Mouse (Mus musculus) urinary bladder, adult 18-20 months (tissue): ENCODE measurements around the gene Lyrm1.
A peak's percentile ranks its signal among the peaks of the same experiment; 100 is the strongest.

Experiments
- DNase-seq, 2 experiments: peaks; one replicate each; pipeline ENCODE4 v3.0.0; 2022; ENCODE audit warnings: low spot score in 2 of 2, mixed read lengths in 2 of 2

Gene Lyrm1

GRCm38 (mm10) chr7:119887887-119888286, 7.8 kb upstream of the Lyrm1 start:
- no peak for DNase-seq

DNA sequence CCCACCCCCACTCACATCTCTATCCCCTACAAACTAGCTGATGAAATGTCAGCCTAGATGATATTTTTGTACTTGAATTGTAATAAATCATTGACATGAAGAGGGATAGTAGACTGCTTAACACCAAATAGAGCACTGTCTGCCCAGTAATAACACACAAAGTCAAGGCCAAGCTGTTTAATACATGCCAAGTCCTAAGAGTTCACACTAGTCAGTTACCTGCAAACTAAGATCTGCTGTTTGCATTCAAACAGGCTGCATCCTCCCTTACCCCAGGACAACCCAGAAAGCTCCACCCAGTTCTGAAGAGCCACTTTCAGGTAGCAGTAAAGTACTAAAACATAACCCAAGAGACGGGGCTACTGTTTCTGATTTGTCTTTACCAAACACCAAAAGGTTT, 3.5 kb upstream of the Lyrm1 start:
- no peak for DNase-seq

DNA sequence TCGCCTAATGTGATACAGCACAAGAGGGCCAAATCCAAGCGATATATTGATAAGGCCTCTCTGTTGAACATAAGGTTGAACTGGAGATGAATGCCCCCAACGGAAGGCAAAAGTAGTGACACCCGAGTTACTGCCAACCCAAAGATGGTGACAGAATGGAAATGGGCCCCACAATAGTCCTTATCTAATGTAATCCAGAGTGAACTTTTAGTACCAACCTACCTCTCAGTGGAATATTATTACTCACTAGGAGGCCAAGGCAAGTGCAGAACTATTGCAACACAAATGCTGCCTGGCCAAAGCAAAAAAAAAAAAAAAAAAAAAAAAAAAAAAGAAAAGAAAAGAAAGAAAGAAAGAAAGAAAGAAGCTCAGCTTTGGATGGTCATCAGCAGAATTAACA, 2.9 kb upstream of the Lyrm1 start:
- DNase-seq, result no peak

DNA sequence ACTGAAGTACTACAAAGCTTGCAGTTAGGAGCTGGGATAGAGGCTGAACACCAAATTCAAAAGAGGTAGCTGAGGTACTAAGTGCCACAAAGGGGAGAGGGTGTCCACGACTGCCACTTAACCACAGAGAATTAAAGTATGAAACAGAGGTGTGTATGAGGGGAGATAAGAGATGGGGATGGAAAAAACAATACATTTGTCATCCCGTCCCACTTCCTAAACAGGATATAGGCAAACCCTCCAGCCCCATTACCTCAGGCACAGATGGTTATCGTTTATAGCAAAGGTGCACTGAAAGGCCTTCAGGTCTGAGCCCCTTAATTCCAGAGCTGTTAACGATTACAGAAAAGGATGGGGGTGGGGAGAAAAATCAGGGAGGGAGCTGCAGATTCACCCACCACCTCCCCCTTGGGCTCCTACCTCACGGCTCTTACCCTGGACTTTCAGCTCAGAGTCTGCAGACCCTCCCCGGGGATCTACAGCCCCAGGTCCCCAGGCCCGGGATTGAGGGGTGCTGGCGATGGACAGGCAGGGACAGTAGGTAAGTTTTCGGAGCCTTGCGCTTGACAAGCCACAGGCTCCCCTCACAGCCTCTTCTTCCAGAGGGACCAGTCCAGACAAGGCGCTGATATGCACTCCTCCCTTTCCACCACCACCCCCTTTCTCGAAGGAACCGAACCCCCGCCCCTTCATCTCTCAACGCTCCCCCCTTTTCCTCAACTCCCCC, 680 bp upstream of the Lyrm1 start:
- DNase-seq, result peak in 1 of 2 experiments; percentile 42

DNA sequence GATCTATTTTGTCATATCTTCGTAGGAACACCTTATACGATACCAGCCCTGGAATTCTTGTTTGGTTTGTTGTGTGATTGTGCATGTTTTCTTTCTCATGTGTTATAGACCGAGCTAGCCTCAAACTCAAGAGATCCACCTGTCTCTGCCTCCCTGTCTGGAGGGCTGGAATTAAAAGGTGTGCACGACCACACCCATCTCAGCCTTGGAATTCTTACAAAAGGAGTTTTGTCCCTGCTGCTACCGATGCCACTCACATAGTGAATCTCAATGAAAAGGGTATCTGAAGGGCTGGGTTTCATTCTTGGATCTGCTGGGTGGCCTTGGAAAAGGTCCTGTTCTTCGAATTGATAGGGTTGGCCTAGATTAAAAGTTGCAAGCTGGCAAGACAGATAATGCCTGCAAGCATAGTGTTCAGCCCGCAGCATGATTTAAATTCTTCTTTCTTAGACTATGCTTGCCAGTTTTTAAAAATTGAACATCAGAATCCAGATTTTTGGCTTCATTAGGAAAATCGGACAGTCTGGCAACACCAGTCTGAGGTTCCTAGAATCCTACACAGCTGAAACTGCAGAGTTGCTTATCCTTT, 2.0 kb downstream of the Lyrm1 start:
- no peak for DNase-seq

GRCm38 (mm10) chr7:119898247-119898856, 2.7 kb downstream of the Lyrm1 start:
- DNase-seq, result no peak

DNA sequence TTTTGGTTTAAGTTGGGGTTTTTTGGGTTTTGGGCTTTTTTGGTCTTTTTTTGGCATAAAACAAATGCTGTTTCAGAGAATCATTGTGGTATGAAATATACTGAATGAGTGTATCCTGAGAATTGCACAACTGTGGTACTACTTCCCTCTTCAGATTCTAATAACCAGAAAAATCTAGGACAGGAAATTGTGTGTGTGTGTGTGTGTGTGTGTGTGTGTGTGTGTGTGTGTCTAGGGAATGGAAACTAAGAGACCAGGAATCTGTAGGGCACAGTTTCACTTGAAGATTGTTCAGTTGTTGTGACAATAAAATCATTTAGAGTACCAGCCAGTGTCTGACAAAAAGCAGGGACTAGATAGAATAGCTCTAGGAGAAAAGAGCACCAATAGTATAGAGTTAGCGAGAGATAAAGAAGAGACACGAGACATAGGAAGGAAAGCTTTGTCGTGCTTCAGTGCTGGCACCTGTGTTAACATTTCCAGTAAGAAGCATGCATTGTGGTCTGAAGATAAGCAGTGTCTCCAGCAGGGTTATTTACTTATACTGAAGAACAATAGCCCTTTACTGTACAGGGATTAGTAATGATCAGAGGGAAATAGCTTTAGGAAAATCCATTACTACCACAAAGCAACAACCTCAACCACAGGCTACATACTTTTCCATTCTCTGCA, 3.9 kb downstream of the Lyrm1 start:
- no peak for DNase-seq

DNA sequence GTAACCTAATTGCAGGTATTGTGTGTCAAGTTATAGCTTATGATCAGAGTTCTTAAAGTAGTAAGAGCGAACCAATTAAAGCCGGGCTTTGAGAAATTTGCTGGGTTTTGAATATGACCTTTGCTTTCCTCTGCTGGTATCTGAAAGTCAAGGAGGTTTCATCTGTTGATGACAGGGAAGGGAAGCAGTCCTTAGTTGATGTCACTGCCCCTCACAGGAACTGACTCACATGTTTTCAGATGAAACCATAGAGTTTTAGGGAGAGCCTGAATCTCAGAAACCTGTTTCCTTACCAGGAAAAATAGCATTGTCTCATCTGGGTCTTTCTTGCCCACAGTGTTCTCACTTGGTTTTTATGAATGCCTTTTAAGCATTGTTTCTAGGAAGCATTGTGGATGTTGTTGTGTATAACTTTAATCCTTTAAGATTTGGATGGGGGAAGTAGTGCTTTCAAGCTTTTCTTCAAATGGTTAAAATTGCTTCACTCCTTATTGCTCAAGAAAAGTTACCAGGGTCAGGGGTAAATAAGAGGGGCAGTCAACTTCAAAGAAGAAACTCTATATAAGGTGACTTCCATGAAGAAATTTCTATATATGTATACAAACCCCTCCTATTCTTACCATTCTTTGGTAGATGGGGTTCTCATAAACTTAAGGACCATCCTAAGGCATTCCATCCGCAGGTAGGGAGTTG, 11.0 kb downstream of the Lyrm1 start:
- DNase-seq, result no peak

DNA sequence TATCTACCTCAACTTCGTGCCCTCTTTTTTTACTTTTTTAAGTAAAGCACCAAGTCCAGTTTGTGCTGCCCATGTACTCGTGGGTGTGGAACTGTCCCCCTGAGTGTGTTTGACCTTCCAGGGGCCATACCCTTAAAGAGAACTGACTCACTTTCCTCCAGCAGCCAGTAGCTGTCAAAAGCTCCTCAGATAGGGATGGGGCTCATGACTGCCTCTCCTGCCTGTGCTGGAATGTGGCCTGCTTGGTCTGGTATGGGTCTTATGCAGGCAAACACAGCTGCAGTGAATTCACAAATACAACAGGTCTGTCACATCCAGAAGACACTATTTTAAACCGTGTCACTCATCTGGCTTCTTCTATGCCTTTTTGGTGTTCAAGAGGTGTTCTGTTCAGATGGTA, 16.1 kb downstream of the Lyrm1 start:
- DNase-seq, result no peak

GRCm38 (mm10) chr7:119920457-119920856, 24.8 kb downstream of the Lyrm1 start:
- DNase-seq, result peak in 1 of 2 experiments; percentile 22

- no peak for DNase-seq
Observed at GRCm38 (mm10) chr7:119921054-119921453, 25.4 kb downstream of the Lyrm1 start.

DNA sequence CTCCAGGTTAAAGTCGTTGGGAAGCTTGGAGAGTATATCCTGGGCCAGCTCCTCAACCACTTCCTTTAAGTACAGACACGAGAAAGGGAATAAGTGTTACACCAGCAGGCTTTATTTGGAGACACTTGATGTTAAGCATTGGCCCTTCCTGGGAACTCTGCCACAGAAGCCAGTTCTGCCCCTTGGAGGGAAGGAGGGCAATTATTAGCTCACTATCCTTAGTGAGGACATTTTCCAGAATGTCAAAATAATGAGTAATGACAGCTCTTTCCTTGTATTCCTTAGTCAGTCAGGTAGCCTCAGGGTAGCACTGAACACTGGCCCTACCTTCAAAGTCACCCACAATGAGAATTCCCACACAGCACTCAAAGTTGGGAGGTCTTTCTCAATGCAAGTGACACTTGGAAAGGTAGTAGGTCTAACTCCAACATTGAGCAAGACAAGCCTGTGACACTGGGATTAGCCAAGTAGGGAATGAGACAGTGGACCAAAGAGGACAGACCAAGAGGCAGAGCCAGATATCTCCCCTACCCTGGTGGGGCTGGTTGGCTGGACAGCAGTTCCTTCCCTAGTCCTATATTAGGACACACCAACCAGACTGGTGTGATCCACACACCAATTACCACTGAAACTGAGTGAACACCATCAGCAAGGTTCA, 33.3 kb downstream of the Lyrm1 start:
- no peak for DNase-seq

- DNase-seq, result no peak
Observed at GRCm38 (mm10) chr7:119936321-119936720, 40.7 kb downstream of the Lyrm1 start.

DNA sequence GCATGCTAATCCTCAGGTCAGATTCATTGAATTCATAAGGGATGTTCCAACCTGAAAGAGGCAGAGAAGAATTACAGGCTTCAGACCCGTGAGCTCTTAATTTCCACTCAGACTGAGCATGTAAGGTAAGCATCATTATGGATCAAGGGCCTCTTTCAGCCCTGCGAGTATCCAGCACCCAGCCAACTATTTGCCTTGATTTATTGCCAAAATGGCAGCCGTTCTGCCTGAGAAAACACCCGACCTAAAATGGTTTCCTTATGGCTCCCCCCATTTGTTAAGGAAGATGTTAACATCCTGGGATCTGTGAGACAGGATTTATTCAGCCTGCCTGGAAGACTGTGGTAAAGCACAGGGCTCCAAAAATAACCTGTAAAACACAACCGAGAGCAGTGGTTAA, 41.4 kb downstream of the Lyrm1 start:
- DNase-seq, result no peak

GRCm38 (mm10) chr7:119941569-119941968, 45.9 kb downstream of the Lyrm1 start:
- DNase-seq, result no peak

DNA sequence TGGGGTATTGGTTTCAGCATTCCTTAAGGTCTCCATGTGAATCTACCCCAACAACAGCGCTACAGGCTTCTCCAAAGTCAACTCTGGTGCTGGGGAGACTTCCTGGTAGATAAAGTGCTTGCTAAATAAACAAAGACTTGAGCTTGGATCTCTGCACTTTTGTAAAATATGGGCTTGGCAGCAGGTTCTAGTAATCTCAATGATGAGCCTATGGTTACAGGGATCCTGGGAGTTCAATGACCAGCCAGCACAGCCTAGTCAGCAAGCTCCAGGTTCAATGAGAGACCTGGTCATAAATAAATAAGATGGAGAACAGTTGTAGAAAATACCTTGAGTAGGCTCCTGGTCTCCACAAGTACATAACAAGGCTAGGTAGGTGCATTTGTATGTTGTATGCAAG, 58.4 kb downstream of the Lyrm1 start:
- no peak for DNase-seq

DNA sequence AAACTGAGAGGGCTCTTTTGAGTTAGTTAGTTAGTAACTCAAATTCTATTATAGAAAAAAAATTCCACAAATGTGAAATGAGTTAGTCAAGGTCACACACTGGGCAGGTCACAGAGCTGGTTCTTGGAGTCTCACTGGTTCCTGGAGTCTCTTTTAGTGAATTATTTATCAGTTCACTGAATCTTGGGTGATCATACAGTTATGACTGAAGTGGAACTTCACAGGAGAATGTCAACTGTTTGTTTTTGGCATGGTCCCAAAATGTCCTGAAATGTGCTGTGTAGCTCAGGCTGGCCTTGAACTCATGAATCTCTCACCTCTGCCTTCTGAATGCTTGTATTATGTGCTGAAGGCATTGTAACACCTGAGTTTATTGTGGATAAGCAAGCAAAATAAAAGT, 61.8 kb downstream of the Lyrm1 start:
- DNase-seq, result no peak

DNA sequence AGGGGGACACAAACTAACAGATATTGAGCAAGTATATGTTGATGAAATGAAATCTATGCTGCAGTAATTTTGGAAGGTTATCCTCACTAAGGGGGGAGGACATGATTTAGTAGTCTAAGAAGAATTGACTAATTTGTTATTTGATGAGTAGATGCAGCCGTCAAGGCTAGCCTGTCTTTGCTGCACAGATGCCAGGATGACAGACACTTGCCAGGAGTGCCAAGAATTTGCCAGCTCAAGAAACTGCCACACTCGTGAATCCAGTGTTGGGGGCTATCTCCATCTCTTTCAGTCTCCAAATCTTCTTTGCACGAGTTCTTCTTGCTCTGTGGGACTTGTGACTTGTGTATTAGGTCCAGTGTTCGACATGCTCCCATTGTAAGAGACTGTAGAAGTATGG, 63.4 kb downstream of the Lyrm1 start:
- no peak for DNase-seq

DNA sequence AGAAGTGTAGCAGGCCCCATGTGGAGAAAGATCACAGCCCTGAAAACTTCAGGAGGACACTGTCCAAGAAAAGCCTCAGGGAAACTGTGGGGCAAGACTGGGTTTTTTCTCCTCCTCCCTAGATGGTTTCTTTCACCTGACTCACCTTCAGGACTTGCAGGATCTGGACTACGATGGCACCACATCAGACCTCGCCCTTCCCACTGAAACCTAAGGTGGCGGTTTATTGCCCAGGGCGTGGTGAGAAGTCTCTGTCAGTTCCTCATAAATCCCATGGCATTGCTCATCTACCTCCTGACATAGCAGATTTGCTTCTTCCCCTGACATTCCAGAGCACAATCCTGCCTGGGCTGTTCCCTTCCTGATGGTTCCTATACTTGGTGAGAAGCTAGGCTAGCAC, 63.8 kb downstream of the Lyrm1 start:
- DNase-seq, result no peak

DNA sequence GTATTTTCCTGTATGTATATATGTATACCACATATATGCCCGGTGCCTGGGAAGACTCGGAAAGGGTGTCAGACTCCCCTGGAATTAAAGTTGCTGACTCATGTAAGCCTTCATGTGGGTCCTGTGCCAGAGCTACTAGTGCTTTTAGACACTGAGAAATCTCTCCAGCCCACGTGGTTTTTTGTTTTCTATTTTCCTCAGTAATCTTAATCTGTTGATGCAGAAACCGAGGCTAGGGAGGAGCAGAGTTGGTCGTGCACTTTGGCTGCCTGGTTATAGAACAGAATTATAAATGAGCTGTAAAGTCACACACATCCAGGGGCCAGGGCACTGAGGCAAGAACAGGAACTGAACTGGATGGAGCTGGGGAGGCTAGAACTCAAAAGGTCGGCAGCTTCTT, 64.3 kb downstream of the Lyrm1 start:
- DNase-seq, result no peak

DNA sequence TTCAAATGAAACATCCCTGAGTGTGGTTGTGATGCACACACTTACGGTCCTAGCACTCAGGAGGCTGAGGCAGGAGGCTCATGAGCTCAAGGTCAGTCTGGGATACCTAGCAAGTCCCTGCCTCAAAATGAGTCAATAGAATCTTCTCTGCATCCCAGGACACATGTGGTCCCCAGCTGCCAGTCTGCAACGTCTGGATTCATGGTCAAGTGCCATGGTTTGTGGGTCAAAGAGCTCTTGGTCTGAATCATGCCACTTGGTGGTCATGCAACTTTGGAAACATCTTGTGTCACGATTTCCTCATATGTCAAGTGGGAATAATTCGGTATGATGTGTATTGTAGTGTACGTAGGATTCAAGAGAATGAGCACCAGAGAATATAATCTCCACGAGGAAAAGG, 64.9 kb downstream of the Lyrm1 start:
- DNase-seq, result no peak

DNA sequence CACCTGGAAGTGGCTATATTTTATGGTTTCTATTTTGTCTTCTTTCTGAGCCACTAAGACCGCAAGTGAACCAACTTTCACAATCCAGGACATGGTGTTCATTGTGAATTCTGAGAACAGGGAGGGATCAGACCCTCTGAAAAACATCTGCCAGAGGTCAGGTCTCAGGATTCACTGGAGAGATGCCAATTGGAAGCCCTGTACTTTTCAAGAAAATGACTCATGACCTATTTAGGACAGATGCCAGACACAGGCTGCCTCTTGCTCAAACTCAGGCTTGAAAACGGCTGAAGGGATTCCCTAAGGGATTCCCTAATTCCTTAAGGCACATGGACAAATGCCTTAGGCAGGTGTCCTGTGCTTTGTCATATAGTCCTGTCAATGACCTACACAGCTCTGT, 65.4 kb downstream of the Lyrm1 start:
- peak in 1 of 2 experiments; percentile 65 for DNase-seq
